Mouse (Mus musculus): ENCODE measurements around the gene Rcn3. TPM values are rescaled to one million over a fixed set of nuclear protein-coding genes. Genes with fewer than 3 reads are reported as not detected.

The Rcn3 gene
- polyA plus RNA-seq, 1 experiment from 2014 or later: 290 TPM

DNA sequence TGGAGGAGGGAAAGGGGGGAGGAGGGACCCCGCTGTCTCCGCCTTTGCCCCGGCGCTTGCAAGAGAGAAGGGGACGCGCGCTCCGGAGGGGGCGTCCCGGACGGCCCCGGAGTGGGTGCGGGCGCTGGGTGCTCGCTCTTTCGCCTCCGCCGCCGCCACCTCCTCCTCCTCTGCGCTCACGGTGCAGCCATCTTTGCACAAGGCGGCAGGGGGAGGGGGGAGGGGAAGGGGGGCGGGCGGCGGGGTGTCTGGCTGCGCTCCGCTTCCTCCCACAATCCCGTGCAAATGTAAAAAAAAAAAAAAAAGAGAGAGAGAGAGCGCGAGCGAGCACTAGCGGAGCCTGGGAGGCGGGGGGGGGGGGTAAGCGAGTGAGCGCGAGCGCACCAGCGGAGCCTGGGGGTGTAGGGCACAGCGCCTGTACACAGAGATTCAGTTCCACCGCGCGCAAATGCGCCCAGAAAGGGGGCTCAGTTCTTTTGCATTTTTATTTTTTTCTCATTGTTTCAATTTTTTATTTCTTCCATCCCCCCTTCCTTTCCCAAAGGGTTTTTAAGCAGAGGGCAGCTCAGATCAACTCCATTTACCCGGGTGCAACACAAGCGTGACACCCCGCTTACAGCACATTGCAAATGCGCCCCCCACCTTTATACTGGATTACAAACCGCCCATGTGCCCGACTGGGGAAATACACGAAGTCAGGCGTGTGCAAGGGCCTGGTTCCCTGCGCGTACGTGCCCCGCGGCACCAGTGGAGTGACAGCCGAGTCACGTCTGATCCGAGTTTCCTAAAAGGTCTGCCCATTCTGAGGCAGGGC, 38.7 kb downstream of the Rcn3 start:
- peak overlapping the region; percentile 98 for H3K27ac ChIP-seq (ENCODE audit: poor library complexity, severe bottlenecking)
- under 1% methylated on average over 42 of the region's 59 CpGs for WGBS
- ATAC-seq (ENCODE audit: insufficient number of reproducible peaks, low FRiP score): peak; percentile 58
- H3K9ac ChIP-seq: peak overlapping the region; percentile 96
- peak overlapping the region; percentile 92 for H3K4me2 ChIP-seq
- H3K36me3 ChIP-seq: peaks cover 25% of the 10 kb centered on the region
- peaks cover 21% of the 10 kb centered on the region for H3K4me1 ChIP-seq (replicated peaks)
- H3K9me3 ChIP-seq (replicated peaks): no peaks in the 10 kb centered on the region
- no peaks in the 10 kb centered on the region for H3K27me3 ChIP-seq (replicated peaks)
- H3K4me3 ChIP-seq: peak overlapping the region; percentile 91

GRCm38 (mm10) chr7:45052862-45053116, 39.2 kb downstream of the Rcn3 start, which contains the start of gene Prr12:
Prr12 (minus strand) TSS chr7:45052881.
- H3K27me3 ChIP-seq (replicated peaks): no peaks in the 10 kb centered on the region

DNA sequence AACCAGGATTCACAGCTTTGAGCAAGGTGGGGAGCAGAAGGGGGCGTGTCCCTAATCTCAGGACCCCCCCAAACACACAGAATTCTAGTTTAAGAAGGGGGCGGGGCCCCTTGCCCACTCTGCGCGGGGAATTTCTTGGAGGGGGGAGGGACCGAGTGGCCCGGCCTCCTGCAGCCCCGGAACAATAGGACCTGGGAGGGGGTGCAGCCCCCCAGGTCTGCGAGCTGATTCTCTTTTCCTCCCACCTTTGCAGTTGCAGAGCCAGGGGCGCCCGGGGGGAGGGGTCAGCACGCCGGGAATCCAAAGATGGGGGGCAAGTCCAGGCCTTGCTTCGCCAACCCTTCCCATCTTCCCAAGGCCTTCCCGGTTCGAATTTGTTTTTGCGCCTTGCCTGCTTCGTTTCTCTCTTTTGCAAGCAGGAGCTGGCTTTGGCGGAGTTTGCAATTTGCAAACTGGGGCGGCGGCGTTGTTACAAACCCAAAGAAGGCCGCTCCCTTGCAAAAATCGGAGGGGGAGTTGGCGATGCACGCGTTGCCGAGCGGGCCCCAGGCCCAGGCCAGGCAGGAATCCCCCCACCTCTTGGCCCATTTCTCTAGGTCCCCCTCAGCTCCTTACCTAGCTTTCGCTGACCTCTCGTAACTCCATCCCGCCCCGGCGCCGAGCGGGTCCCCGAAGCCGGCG, 39.7 kb downstream of the Rcn3 start:
- Histone ChIP-seq H3K4me1 (replicated peaks) (peaks cover 21% of the 10 kb centered on the region), H3K36me3 (peaks cover 35% of the 10 kb centered on the region), H3K9ac (peak overlapping the region; percentile 96), H3K9me3 (replicated peaks) (no peaks in the 10 kb centered on the region), H3K27ac (ENCODE audit: poor library complexity, severe bottlenecking) (peak overlapping the region; percentile 98), H3K27me3 (replicated peaks) (no peaks in the 10 kb centered on the region), H3K4me3 (peak overlapping the region; percentile 91), H3K4me2 (peak overlapping the region; percentile 92)
- ATAC-seq (ENCODE audit: insufficient number of reproducible peaks, low FRiP score): no peak
- under 1% methylated on average over 38 of the region's 38 CpGs for WGBS

More at GRCm38 (mm10) chr7:45052862-45053116, 39.2 kb downstream of the Rcn3 start, which contains the start of gene Prr12:
- H3K27ac ChIP-seq (ENCODE audit: poor library complexity, severe bottlenecking): peak within 1 kb of the TSS; percentile 98
- peaks cover 30% of the 10 kb centered on the region for H3K36me3 ChIP-seq
- H3K9ac ChIP-seq: peak within 1 kb of the TSS; percentile 96
- ATAC-seq (ENCODE audit: insufficient number of reproducible peaks, low FRiP score): peak; percentile 9
- H3K4me2 ChIP-seq: peak within 1 kb of the TSS; percentile 92
- H3K4me3 ChIP-seq: peak within 1 kb of the TSS; percentile 91
- H3K9me3 ChIP-seq (replicated peaks): no peaks in the 10 kb centered on the region
- peaks cover 21% of the 10 kb centered on the region for H3K4me1 ChIP-seq (replicated peaks)
- WGBS: 0% methylated on average over 10 of the region's 18 CpGs

DNA sequence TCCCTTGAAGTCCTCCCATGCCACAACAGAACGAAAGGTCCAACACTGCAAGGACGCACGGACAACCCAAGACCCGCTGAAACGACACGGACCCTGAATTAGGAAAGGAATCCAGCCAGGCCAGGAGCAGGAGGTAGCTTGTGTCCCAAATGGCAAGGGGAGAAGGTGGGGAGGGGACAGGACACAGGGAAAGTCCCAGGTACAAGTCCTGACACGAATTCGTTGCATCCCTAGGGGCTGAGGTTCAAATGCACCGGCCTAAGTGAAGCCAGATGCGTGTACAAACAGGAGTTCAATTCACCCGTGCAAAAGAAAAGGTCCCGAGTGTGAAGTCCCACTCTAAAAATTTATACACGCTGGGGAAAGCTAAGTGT, 40.4 kb downstream of the Rcn3 start:
- WGBS: 2% methylated on average over 13 of the region's 13 CpGs
- H3K4me1 ChIP-seq (replicated peaks): peaks cover 21% of the 10 kb centered on the region
- peaks cover 42% of the 10 kb centered on the region for H3K36me3 ChIP-seq
- peak overlapping the region; percentile 96 for H3K9ac ChIP-seq
- peak overlapping the region; percentile 98 for H3K27ac ChIP-seq (ENCODE audit: poor library complexity, severe bottlenecking)
- ATAC-seq (ENCODE audit: insufficient number of reproducible peaks, low FRiP score): no peak
- peak overlapping the region; percentile 92 for H3K4me2 ChIP-seq
- no peaks in the 10 kb centered on the region for H3K27me3 ChIP-seq (replicated peaks)
- no peaks in the 10 kb centered on the region for H3K9me3 ChIP-seq (replicated peaks)
- peak overlapping the region; percentile 91 for H3K4me3 ChIP-seq

DNA sequence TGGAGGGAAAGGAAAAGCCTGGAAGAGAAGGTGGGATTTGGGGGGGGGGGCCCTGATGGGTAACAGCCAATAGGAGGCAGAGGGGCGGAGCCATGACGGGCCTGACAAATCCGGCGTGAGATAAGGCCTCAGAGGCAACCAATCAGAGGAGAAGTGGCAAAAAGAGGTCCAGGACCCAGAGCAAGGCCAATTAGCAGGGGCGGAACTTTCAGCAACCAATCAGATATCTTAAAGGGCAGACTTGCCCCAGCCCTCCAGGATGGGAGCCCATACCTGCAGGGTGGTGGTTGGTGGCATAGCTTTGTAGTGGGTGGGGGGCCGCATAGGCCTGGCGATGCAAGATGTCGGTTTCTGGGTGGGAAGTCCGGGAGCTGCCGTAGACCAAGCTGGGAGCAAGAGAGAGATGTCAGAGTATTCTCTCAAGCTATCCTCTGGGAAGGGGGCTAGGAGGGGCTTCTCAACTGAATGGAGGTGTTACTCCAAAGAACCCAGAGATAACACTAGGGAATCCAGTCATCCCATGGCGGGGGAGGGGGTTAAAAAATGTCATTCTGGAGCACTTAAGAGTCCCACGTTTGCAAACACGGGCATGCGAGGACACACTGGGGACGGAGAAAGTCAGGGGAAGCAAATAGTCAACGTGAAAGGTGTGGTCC, 40.9 kb downstream of the Rcn3 start:
- no peaks in the 10 kb centered on the region for H3K9me3 ChIP-seq (replicated peaks)
- H3K4me1 ChIP-seq (replicated peaks): peaks cover 21% of the 10 kb centered on the region
- no peaks in the 10 kb centered on the region for H3K27me3 ChIP-seq (replicated peaks)
- H3K27ac ChIP-seq (ENCODE audit: poor library complexity, severe bottlenecking): peak overlapping the region; percentile 98
- peak; percentile 22; the same call in 1 of the 2 replicates for ATAC-seq (ENCODE audit: insufficient number of reproducible peaks, low FRiP score)
- peak overlapping the region; percentile 92 for H3K4me2 ChIP-seq
- H3K9ac ChIP-seq: peak overlapping the region; percentile 96
- peak overlapping the region; percentile 91 for H3K4me3 ChIP-seq
- peaks cover 48% of the 10 kb centered on the region for H3K36me3 ChIP-seq
- WGBS: 5% methylated on average over 16 of the region's 16 CpGs

DNA sequence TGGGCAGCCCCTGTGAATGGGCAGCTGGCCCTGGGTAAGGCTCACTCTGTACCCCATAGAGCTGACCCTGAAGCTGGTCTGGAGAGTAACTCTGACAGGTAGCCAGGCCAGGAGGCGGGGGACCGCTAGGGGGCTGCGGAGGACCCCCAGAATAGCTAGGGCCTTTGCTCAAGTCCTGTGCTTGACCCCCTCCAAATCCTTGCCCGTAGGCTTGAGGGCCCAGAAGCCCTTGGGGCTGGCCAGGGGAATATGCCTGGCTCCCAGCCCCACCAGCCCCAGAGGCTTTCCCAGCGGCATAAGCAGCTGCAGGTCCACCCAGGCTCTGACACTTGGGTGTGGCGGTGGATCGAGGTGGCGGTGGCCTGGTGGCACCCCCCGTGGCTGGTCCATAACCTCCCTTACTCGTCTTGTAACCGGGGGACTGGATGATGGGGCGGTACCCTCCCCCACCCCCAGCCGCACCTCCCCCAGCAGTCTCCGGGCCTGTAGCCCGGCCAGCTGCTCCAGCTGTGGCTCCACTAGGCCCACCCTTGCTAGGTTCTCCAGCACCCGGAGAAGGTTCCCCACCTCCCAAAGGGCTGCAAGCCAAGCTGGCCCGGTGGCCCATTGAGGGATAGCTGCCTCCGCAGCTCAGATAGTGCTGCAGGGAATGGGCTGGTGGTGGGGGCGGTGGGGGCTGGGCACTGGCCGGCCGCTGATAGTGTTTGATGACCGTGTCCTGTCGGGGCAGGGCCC, 42.9 kb downstream of the Rcn3 start:
- H3K9me3 ChIP-seq (replicated peaks): no peaks in the 10 kb centered on the region
- WGBS: 93% methylated on average over 23 of the region's 23 CpGs
- no peak overlapping the region for H3K9ac ChIP-seq
- no peaks in the 10 kb centered on the region for H3K27me3 ChIP-seq (replicated peaks)
- no peak overlapping the region for H3K4me3 ChIP-seq
- no peak overlapping the region for H3K4me2 ChIP-seq
- H3K4me1 ChIP-seq (replicated peaks): peaks cover 21% of the 10 kb centered on the region
- no peak overlapping the region for H3K27ac ChIP-seq (ENCODE audit: poor library complexity, severe bottlenecking)
- H3K36me3 ChIP-seq: peaks cover 67% of the 10 kb centered on the region
- ATAC-seq (ENCODE audit: insufficient number of reproducible peaks, low FRiP score): no peak

GRCm38 (mm10) chr7:45048001-45048890, 43.8 kb downstream of the Rcn3 start:
- no peak overlapping the region for H3K27ac ChIP-seq (ENCODE audit: poor library complexity, severe bottlenecking)
- WGBS: 92% methylated on average over 38 of the region's 38 CpGs
- no peaks in the 10 kb centered on the region for H3K27me3 ChIP-seq (replicated peaks)
- H3K4me1 ChIP-seq (replicated peaks): peaks cover 21% of the 10 kb centered on the region
- no peak overlapping the region for H3K4me3 ChIP-seq
- no peak overlapping the region for H3K9ac ChIP-seq
- no peak overlapping the region for H3K4me2 ChIP-seq
- ATAC-seq (ENCODE audit: insufficient number of reproducible peaks, low FRiP score): no peak
- peaks cover 75% of the 10 kb centered on the region for H3K36me3 ChIP-seq
- H3K9me3 ChIP-seq (replicated peaks): no peaks in the 10 kb centered on the region

- no peak overlapping the region for H3K4me2 ChIP-seq
- H3K9me3 ChIP-seq (replicated peaks): no peaks in the 10 kb centered on the region
- H3K4me3 ChIP-seq: no peak overlapping the region
- 96% methylated on average over 14 of the region's 14 CpGs for WGBS
- no peaks in the 10 kb centered on the region for H3K27me3 ChIP-seq (replicated peaks)
- H3K9ac ChIP-seq: no peak overlapping the region
- H3K4me1 ChIP-seq (replicated peaks): peaks cover 21% of the 10 kb centered on the region
- H3K27ac ChIP-seq (ENCODE audit: poor library complexity, severe bottlenecking): no peak overlapping the region
- no peak for ATAC-seq (ENCODE audit: insufficient number of reproducible peaks, low FRiP score)
- peaks cover 83% of the 10 kb centered on the region for H3K36me3 ChIP-seq
These were observed 44.5 kb downstream of the Rcn3 start for GRCm38 (mm10) chr7:45047491-45047890.

DNA sequence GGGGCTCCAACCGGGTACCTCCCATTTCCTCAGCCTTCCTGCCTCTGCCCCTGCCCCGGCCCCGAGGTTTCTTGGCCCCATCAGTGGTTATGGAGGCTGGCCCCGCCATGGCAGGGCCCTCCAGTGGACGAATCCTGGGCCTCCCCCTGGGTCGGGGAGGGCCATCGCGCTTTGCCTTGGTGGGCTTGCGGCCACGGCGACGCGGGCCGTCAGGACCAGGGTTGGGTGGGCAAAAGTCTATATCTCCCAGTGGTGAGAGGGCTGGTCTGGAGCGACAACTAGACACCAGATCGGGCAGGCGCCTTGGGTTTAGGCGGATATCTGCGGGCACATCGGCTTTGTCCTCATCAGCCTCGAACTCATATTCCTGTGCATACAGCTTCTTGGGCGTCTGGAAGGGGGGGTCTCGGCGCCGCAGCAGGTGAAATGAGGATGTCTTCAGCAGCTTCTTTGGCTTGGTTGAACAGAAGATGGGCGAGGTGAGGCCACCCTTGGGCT, 45.1 kb downstream of the Rcn3 start:
- H3K4me3 ChIP-seq: no peak overlapping the region
- H3K36me3 ChIP-seq: peaks cover 89% of the 10 kb centered on the region
- ATAC-seq (ENCODE audit: insufficient number of reproducible peaks, low FRiP score): no peak
- no peak overlapping the region for H3K9ac ChIP-seq
- 94% methylated on average over 26 of the region's 26 CpGs for WGBS
- no peaks in the 10 kb centered on the region for H3K27me3 ChIP-seq (replicated peaks)
- no peak overlapping the region for H3K27ac ChIP-seq (ENCODE audit: poor library complexity, severe bottlenecking)
- H3K4me1 ChIP-seq (replicated peaks): peaks cover 19% of the 10 kb centered on the region
- H3K4me2 ChIP-seq: no peak overlapping the region
- no peaks in the 10 kb centered on the region for H3K9me3 ChIP-seq (replicated peaks)

DNA sequence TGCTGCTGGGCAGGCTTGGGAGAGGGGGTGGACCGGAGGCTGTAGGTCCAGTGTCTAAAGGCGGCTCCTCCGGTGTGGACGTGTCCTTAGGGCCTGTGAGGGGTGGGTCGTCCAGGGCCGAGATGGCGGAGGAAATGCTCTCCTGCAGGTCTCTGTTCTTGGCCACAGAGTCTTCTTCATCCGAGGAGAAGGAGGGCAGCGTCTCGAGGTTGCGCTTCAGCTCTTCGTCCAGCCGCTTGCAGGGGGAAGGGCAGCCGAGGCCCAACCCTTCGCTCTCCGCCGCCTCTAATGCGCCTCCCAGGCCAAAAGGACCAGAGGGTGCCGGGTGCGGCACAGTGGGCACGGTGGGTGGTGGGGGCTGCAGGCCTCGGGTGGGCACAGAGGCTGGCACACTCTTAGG, 46.3 kb downstream of the Rcn3 start:
- Histone ChIP-seq H3K4me3 (no peak overlapping the region), H3K36me3 (peaks cover 99% of the 10 kb centered on the region), H3K9ac (no peak overlapping the region), H3K4me2 (no peak overlapping the region), H3K27me3 (replicated peaks) (no peaks in the 10 kb centered on the region), H3K9me3 (replicated peaks) (no peaks in the 10 kb centered on the region), H3K27ac (ENCODE audit: poor library complexity, severe bottlenecking) (no peak overlapping the region), H3K4me1 (replicated peaks) (peaks cover 8% of the 10 kb centered on the region)
- WGBS: 93% methylated on average over 22 of the region's 22 CpGs
- no peak for ATAC-seq (ENCODE audit: insufficient number of reproducible peaks, low FRiP score)

All from heart, embryonic 12.5 days (tissue).